Mouse (Mus musculus) midbrain, postnatal 0 days (tissue): ENCODE measurements at regions not wholly inside any gene's neighbourhood (a gene's known extent, or its start where the extent isn't known, plus 50 kb on each side); places are given as distances from the start of the nearest gene placed in this dataset.

Experiments
- ATAC-seq: fragments of 200-750 bp; cut with Nextera tagmentation; 2 replicates; pipeline ENCODE4 v1.8.0; 2017; ENCODE audit warnings: moderate number of reproducible peaks, mild to moderate bottlenecking, moderate TSS enrichment, moderate library complexity; ENCODE audit not compliant: low FRiP score
- DNase-seq: peaks from one replicate; pipeline ENCODE4 v3.0.0-alpha.2; 2015; ENCODE audit warnings: low spot score
- H3K27ac ChIP-seq: fragments of 300-500 bp; sonication (generic); 2 replicates; pipeline ENCODE4 v1.5.1; 2014; ENCODE audit warnings: low read depth, mild to moderate bottlenecking, low read length, mixed read lengths
- H3K27me3 ChIP-seq: fragments of 300-500 bp; sonication (generic); 2 replicates; pipeline ENCODE4 v1.6.1; 2014; ENCODE audit warnings: low read length, control low read depth, mixed read lengths; ENCODE audit not compliant: insufficient read depth
- H3K36me3 ChIP-seq: fragments of 300-500 bp; sonication (generic); 2 replicates; pipeline ENCODE4 v1.6.1; 2014; ENCODE audit warnings: low read length, control low read depth, mixed read lengths; ENCODE audit not compliant: insufficient read depth
- H3K4me1 ChIP-seq: fragments of 300-500 bp; sonication (generic); 2 replicates; pipeline ENCODE4 v1.6.1; 2014; ENCODE audit warnings: mild to moderate bottlenecking, control low read depth, antibody characterized with exemption, low read length, mixed read lengths; ENCODE audit not compliant: insufficient read depth
- H3K4me2 ChIP-seq: fragments of 300-500 bp; sonication (generic); 2 replicates; pipeline ENCODE4 v1.6.1; 2014; ENCODE audit warnings: low read depth, mild to moderate bottlenecking, low read length, mixed read lengths; ENCODE audit not compliant: poor library complexity, severe bottlenecking
- H3K4me3 ChIP-seq: fragments of 300-500 bp; sonication (generic); 2 replicates; pipeline ENCODE4 v1.5.1; 2014; ENCODE audit warnings: low read depth, mild to moderate bottlenecking, low read length, moderate library complexity
- H3K9ac ChIP-seq: fragments of 300-500 bp; sonication (generic); replicated peaks from 2 replicates; pipeline ENCODE4 v1.6.1; 2014; ENCODE audit warnings: mild to moderate bottlenecking, low read length, moderate library complexity, mixed read lengths; ENCODE audit not compliant: poor library complexity, severe bottlenecking
- H3K9me3 ChIP-seq: fragments of 300-500 bp; sonication (generic); 2 replicates; pipeline ENCODE4 v1.6.1; 2016; ENCODE audit warnings: low read length, control low read depth
- CTCF ChIP-seq: IDR thresholded peaks from 2 replicates; pipeline ENCODE4 v1.5.1; 2016; ENCODE audit warnings: antibody characterized with exemption, mild to moderate bottlenecking
- WGBS: fragments of 180-500 bp; shearing (Covaris S2); extraction: QIAGEN DNeasy Blood & Tissue Kit; methylation state at CpG from one replicate; pipeline ENCODE4 v1.1.7; 2014; 5-methylcytosine and 5-hydroxymethylcytosine counted together

GRCm38 (mm10) chr1:31808074-31808473, 364.4 kb upstream of the Khdrbs2 start:
- Histone ChIP-seq H3K4me2 (no peak overlapping the region), H3K9me3 (no peaks in the 10 kb centered on the region), H3K36me3 (no peaks in the 10 kb centered on the region), H3K27me3 (no peaks in the 10 kb centered on the region), H3K27ac (no peak overlapping the region), H3K4me1 (no peaks in the 10 kb centered on the region), H3K4me3 (no peak overlapping the region), H3K9ac (no peak overlapping the region)
- DNase-seq (peak; percentile 69), ATAC-seq (no peak)
- no peak for TF ChIP-seq CTCF
- WGBS = 36% methylated on average over 2 of the region's 2 CpGs
